Mouse (Mus musculus) kidney, postnatal 10 days (tissue): ENCODE results near the gene Vmn1r203.
"Not testable (repeated sequence)": the region's sequence is repeated elsewhere in the genome, so short reads cannot be mapped to it uniquely, and the experiment has no call there.

Source experiments
- DNase-seq: peaks from one replicate; pipeline ENCODE4 v3.0.0; 2021; ENCODE audit warnings: mixed read lengths

The Vmn1r203 gene

DNA sequence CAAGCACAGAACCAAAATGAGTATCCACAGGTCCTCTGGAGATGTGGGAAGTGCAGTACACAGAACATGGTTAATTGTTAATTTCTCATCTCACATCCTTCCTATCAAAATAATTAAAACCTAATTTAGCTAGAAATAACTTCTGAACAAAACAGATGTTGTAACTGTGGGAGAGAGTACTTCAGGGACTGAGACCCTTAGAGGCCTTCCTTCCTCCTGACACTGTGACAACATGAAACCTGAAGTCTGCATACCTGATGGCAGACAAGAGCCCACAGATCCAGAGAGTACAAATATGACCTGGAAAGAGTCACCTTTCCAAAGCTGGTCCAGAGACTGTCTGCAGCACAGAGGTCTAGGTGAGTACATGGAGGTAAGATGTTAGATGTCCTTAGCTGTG is at the start of gene Vmn1r203:
Vmn1r203 (plus strand) TSS at position 301 of the 400 bp plus-strand sequence.
- DNase-seq = no peak

DNA sequence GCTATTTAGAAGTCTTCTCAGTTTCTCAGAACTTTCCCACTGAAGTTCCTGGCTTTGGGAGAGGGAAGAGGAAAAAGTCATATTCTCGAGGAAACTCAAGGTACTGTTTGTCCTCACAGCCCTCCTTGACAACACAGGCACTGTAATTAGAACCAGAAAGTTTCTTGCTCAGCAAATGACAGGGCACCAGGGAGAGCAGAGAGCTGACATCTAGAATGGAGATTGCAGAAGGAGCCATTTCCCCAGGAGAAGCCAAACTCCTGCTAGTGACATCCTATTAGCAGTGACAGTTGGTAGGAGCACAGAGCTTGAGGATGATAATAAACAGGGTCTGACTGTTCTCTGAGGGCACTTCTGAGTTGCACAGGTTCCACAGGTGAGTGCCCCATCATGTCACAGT is 46.3 kb upstream of the Vmn1r203 start, which contains the start of gene Vmn1r201:
Vmn1r201 (plus strand) TSS at position 301 of the 400 bp plus-strand sequence.
- DNase-seq = no peak

DNA sequence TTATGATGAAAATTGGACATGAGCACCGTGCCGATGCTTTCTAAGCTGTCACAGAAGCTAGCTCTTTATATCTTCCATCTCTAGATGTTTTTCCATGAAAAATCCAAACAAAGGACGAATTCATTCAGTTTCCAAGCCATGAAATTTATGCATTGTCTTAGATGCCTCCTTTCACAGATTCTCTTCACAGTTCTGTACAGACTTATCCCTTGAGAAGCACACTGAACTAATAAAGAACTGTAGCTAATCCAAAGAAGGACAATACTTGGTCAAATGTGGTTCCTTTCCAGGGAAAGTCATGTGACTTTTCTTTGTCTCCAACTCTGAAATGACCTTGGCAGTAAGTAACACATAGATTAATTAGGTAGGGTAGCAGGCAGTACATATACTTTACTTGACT is 15.5 kb upstream of the Vmn1r203 start:
- no peak for DNase-seq

DNA sequence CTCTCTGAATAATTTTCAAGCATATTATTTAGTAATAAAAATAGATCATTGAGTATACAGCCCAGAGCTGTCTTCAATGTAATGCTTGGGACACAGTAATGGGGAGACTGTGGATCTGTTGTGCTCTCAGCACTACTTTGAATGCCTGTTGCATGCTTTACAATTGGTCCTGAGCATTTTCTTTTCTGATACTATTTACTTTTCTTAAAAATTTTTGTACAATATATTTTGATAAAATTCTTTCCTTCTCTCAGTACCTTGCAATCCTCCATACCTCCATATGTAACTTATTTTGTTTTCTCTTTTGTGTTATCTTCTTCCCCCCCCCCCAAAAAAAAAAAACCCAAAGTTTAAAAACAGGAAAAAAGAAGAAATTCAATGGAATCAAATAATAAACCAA is 12.6 kb upstream of the Vmn1r203 start, which contains the start of gene Vmn1r202:
Vmn1r202 (minus strand) TSS at position 101 of the 400 bp plus-strand sequence.
- DNase-seq = no peak

DNA sequence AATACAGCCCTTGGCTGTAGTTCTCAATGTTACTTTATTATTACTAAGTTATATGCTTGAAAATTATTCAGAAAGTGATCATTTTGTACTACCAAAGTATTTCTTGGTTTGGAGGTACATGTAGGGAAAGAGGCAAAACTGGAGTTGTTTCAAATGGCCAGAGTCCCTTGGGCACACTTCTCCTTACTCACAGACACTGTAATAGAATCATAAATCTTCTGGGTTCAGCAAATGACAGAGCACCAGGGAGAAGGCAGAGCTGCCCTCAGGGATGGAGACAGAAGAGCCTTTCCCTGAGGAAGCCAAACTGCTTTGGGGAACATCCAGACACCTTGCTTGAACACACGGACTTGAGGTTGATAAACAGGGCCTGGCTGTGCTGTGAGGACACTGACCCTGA is 35.0 kb downstream of the Vmn1r203 start, which contains the start of gene Vmn1r204:
Vmn1r204 (plus strand) TSS at position 301 of the 400 bp plus-strand sequence.
- not testable (repeated sequence) for DNase-seq

DNA sequence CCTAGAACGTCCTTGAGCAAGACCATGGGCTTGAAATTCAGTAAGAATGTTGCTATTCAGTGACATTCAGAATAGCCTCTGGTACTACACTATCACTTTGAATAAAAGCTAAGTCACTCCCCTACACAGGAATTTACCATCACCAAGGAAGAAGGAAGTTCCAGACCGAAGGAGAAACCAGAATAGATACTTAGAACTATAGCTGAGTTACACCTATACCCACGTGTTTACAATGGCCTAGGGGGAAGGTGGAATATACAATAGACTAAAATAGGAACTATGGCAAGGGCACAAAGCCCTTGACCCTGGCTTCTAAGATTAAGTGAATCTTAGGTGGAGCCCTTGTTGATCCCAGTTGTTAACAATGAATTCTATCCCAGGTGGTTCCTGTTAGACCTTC is 57.0 kb downstream of the Vmn1r203 start:
- not testable (repeated sequence) for DNase-seq
